Mouse (Mus musculus) CH12.LX (cell line): ENCODE measurements at regions not wholly inside any gene's neighbourhood (a gene's known extent, or its start where the extent isn't known, plus 50 kb on each side); places are given as distances from the start of the nearest gene placed in this dataset.

ENCODE experiments used
- CTCF ChIP-seq, 2 experiments: IDR thresholded peaks in 1 of 2; conservative IDR thresholded peaks in 1 of 2; 2 replicates each; pipeline ENCODE4 v1.5.1; 2011 to 2012; ENCODE audit warnings: low read depth in 2 of 2, low read length in 2 of 2, improper control_type of control experiment in 1 of 2, inconsistent platforms in 1 of 2, mild to moderate bottlenecking in 1 of 2, moderate library complexity in 1 of 2
- E2F4 ChIP-seq: IDR thresholded peaks from 2 replicates; pipeline ENCODE4 v1.6.1; 2011; ENCODE audit warnings: low read depth, low read length, improper control_type of control experiment; ENCODE audit not compliant: insufficient replicate concordance
- EP300 ChIP-seq: IDR thresholded peaks from 2 replicates; pipeline ENCODE4 v1.6.1; 2011; ENCODE audit warnings: low read length, improper control_type of control experiment
- ETS1 ChIP-seq: conservative IDR thresholded peaks from 2 replicates; pipeline ENCODE4 v1.6.1; 2012; ENCODE audit warnings: low read depth, mild to moderate bottlenecking, inconsistent platforms, low read length, improper control_type of control experiment, moderate library complexity
- IRF4 ChIP-seq: IDR thresholded peaks from 2 replicates; pipeline ENCODE4 v1.6.1; 2014; ENCODE audit warnings: low read depth, mild to moderate bottlenecking, inconsistent platforms, low read length, improper control_type of control experiment
- KAT2A ChIP-seq: IDR thresholded peaks from 2 replicates; pipeline ENCODE4 v1.6.1; 2012; ENCODE audit warnings: low read length, improper control_type of control experiment, inconsistent platforms; ENCODE audit not compliant: insufficient replicate concordance
- MAZ ChIP-seq: IDR thresholded peaks from 2 replicates; pipeline ENCODE4 v1.6.1; 2012; ENCODE audit warnings: low read depth, mild to moderate bottlenecking, inconsistent platforms, low read length, improper control_type of control experiment, moderate library complexity
- NELFE ChIP-seq: IDR thresholded peaks from 2 replicates; pipeline ENCODE4 v1.6.1; 2011; ENCODE audit warnings: low read depth, low read length, improper control_type of control experiment
- POLR2A ChIP-seq: IDR thresholded peaks from 2 replicates; pipeline ENCODE4 v1.6.1; 2011; ENCODE audit warnings: low read depth, mild to moderate bottlenecking, improper control_type of control experiment, low read length
- POLR2AphosphoS2 ChIP-seq: IDR thresholded peaks from 2 replicates; pipeline ENCODE4 v1.6.1; 2011; ENCODE audit warnings: low read depth, low read length, improper control_type of control experiment
- USF2 ChIP-seq: conservative IDR thresholded peaks from 2 replicates; pipeline ENCODE4 v1.6.1; 2011; ENCODE audit warnings: low read depth, low read length, improper control_type of control experiment
- ZNF384 ChIP-seq: IDR thresholded peaks from 2 replicates; pipeline ENCODE4 v1.6.1; 2012; ENCODE audit warnings: low read depth, low read length, improper control_type of control experiment, inconsistent platforms

DNA sequence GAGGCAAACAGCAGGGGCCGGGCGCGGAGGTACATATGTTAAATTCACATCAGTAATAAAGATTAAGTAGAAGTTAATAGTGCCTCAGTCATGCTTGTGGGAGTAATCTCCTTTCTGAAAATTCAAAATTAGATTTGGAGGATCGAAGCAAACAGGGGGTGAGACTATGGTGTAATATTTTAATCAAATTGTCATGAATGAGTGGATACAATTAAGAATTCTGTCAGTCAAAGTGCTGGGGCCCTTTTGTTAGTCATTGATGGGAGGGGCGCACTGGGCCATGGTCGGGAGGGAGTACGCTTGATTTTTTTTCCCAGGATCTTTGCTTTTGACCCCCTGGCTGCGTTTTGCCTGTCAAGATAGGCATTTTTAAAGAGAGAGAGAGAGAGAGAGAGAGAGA is 163.2 kb downstream of the Vrk1 start:
- TF ChIP-seq POLR2A (no peak), EP300 (no peak), CTCF (conservative IDR thresholded peaks at IDR 0.05 in 1 of 2, IDR thresholded peaks at IDR 0.05 in 1 of 2; ENCODE audit: low read depth in 2 of 2, low read length in 2 of 2) (no peak), MAZ (no peak), POLR2AphosphoS2 (no peak), IRF4 (no peak), E2F4 (no peak), ZNF384 (no peak), USF2 (no peak), NELFE (no peak), ETS1 (no peak), KAT2A (no peak)
